Mouse (Mus musculus) megakaryocyte, embryonic 14.5 days (primary cell): ENCODE data around the gene Nf1. TPM values are rescaled to one million over a fixed set of nuclear protein-coding genes. Genes with fewer than 3 reads are reported as not detected.
A peak's percentile ranks its signal among the peaks of the same experiment; 100 is the strongest.

ENCODE experiments used
- H3K27me3 ChIP-seq: replicated peaks from 2 replicates; pipeline ENCODE3; 2012; ENCODE audit warnings: inconsistent platforms
- H3K36me3 ChIP-seq: replicated peaks from 2 replicates; pipeline ENCODE3; 2012; ENCODE audit warnings: low read length, inconsistent platforms, mixed read lengths
- H3K4me1 ChIP-seq: 2 replicates; pipeline ENCODE4 v1.6.1; 2012; ENCODE audit warnings: inconsistent platforms
- H3K4me3 ChIP-seq: replicated peaks from 2 replicates; pipeline ENCODE3; 2012; ENCODE audit warnings: moderate library complexity, mild to moderate bottlenecking, inconsistent platforms
- H3K9me3 ChIP-seq: 2 replicates; pipeline ENCODE4 v1.6.1; 2012; ENCODE audit warnings: inconsistent platforms
- FLI1 ChIP-seq: IDR thresholded peaks from 2 replicates; pipeline ENCODE4 v1.6.1; 2012; ENCODE audit warnings: low read length, inconsistent platforms, mixed read lengths
- GATA1 ChIP-seq: IDR thresholded peaks from 3 replicates; pipeline ENCODE4 v1.6.1; 2012; ENCODE audit warnings: mixed read lengths, low read length, inconsistent platforms, borderline replicate concordance
- polyA plus RNA-seq: library from polyadenylated mRNA; stranded (reverse); fragments of >175 nt; gene quantifications from 2 replicates; pipeline ENCODE4 v1.2.3, GENCODE M21; 2012; ENCODE audit warnings: low replicate concordance; ENCODE audit not compliant: insufficient read depth

Gene Nf1
- polyA plus RNA-seq, 1 experiment: 4.5 TPM

- H3K27me3 ChIP-seq: peaks cover 35% of the 10 kb centered on the region
- TF ChIP-seq FLI1: no peak
- no peak for TF ChIP-seq GATA1
- no peaks in the 10 kb centered on the region for H3K36me3 ChIP-seq
- H3K4me3 ChIP-seq: no peak overlapping the region
- H3K9me3 ChIP-seq: no peaks in the 10 kb centered on the region
- peaks cover 27% of the 10 kb centered on the region for H3K4me1 ChIP-seq
Measured at GRCm38 (mm10) chr11:79328060-79328459, 11.4 kb upstream of the Nf1 start.

- H3K36me3 ChIP-seq: no peaks in the 10 kb centered on the region
- no peak for TF ChIP-seq FLI1
- TF ChIP-seq GATA1: no peak
- no peaks in the 10 kb centered on the region for H3K9me3 ChIP-seq
- peaks cover 39% of the 10 kb centered on the region for H3K27me3 ChIP-seq
- H3K4me1 ChIP-seq: peaks cover 27% of the 10 kb centered on the region
- H3K4me3 ChIP-seq: no peak overlapping the region
Measured at GRCm38 (mm10) chr11:79329585-79329984, 9.9 kb upstream of the Nf1 start.

- Histone ChIP-seq H3K27me3 (peaks cover 42% of the 10 kb centered on the region), H3K4me3 (no peak overlapping the region), H3K36me3 (no peaks in the 10 kb centered on the region), H3K4me1 (peaks cover 34% of the 10 kb centered on the region), H3K9me3 (peaks cover 7% of the 10 kb centered on the region)
- TF ChIP-seq FLI1: no peak
- TF ChIP-seq GATA1: no peak
Measured at GRCm38 (mm10) chr11:79335077-79335476, 4.4 kb upstream of the Nf1 start.

DNA sequence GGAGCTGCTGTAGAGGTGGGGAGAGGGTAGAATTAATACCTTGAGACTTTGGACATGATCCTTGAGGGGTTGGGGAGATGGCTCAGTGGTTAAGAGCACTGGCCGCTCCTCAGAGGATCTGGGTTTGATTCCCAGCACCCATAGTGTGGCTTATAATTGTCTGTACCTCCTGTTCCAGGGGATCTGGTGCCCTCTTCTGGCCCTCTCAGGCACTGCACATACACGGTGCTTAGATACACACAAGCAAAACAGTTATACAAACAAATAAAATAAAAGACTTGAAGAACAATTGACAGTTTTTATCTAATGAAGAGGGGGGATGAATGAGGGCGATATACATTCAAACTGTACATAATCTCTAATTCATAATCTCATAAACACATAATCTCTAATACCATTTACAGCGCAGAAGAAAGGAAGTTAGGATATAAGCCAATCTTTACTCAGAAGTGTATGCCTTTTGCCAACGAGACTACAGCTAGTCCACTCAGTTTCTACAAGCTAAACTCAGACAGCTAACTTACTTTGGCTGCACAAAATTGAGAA, 2.7 kb upstream of the Nf1 start:
- Histone ChIP-seq H3K4me3 (no peak overlapping the region), H3K36me3 (no peaks in the 10 kb centered on the region), H3K27me3 (peaks cover 28% of the 10 kb centered on the region), H3K9me3 (peaks cover 7% of the 10 kb centered on the region), H3K4me1 (peaks cover 42% of the 10 kb centered on the region)
- no peak for TF ChIP-seq GATA1
- no peak for TF ChIP-seq FLI1

GRCm38 (mm10) chr11:79338621-79339020, 872 bp upstream of the Nf1 start:
- Histone ChIP-seq H3K4me3 (peak overlapping the region; percentile 95), H3K4me1 (peaks cover 36% of the 10 kb centered on the region), H3K36me3 (no peaks in the 10 kb centered on the region), H3K9me3 (peaks cover 7% of the 10 kb centered on the region), H3K27me3 (peaks cover 11% of the 10 kb centered on the region)
- TF ChIP-seq FLI1 (no peak), GATA1 (no peak)

- H3K4me3 ChIP-seq: peak overlapping the region; percentile 95
- peaks cover 7% of the 10 kb centered on the region for H3K9me3 ChIP-seq
- H3K4me1 ChIP-seq: peaks cover 38% of the 10 kb centered on the region
- peaks cover 5% of the 10 kb centered on the region for H3K27me3 ChIP-seq
- no peaks in the 10 kb centered on the region for H3K36me3 ChIP-seq
- TF ChIP-seq GATA1: no peak
- TF ChIP-seq FLI1: no peak
Measured at GRCm38 (mm10) chr11:79339808-79340781, 602 bp downstream of the Nf1 start.

DNA sequence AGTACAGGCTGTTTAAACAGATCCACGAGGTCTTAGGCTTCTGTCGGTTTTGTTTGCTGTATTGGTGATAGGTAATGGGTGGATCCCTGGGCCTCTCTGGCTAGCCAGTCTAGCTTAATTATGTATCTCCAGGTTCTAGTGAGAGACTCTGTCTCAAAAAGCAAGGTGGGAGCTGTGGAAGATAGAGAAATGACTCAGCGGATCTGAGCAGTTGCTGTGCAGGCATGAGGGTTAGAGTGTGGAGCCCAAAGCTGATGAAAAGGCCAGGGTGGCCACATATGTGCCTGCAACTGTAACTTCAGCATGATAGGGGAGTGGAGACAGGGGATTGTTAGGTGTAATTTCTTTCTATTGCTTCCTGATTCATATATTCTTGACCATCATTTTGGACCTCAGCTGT, 17.5 kb downstream of the Nf1 start:
- Histone ChIP-seq H3K36me3 (no peaks in the 10 kb centered on the region), H3K9me3 (no peaks in the 10 kb centered on the region), H3K27me3 (no peaks in the 10 kb centered on the region), H3K4me3 (no peak overlapping the region), H3K4me1 (peaks cover 15% of the 10 kb centered on the region)
- TF ChIP-seq FLI1: no peak
- TF ChIP-seq GATA1: no peak

DNA sequence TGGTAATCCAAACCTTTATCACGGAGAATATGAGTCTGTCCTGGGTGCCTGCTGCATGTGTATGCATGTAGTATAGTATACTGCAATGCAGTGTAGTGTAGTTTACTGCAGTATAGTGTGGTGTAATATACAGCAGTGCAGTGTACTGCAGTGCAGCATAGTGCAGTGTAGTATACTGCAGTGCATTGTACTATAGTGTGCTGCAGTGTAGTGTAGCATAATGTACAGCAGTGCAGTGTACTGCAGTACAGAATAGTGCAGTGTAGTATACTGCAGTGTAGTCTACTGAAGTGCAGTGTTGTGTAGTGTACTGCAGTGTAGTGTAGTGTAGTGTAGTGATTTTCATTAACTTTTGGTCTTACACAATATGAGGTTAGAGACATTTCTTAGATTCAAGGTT, 17.9 kb downstream of the Nf1 start:
- H3K27me3 ChIP-seq: no peaks in the 10 kb centered on the region
- H3K9me3 ChIP-seq: no peaks in the 10 kb centered on the region
- H3K4me1 ChIP-seq: peaks cover 15% of the 10 kb centered on the region
- H3K36me3 ChIP-seq: no peaks in the 10 kb centered on the region
- peak overlapping the region; percentile 42 for H3K4me3 ChIP-seq
- TF ChIP-seq FLI1: no peak
- TF ChIP-seq GATA1: no peak

DNA sequence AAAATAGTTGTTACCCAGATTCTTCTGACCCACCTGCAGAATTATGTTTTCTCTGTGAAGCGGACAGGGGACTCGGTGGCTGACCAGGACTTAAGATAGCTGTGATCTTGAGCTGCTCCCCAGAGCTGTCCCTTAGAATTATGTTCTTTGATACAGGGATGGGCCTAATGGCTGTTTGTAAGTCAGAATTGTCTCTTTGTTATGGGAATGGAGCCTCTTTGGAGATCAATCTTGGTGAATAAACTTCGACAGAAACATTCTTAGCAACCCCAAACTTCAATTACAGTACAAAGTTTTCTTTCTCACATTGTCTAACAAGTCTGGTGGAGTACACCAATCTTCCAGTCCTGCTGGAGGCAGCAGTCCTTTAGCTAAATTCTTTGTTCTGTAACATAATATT, 25.5 kb downstream of the Nf1 start:
- H3K36me3 ChIP-seq: peaks cover 3% of the 10 kb centered on the region
- no peak overlapping the region for H3K4me3 ChIP-seq
- TF ChIP-seq GATA1 (no peak), FLI1 (no peak)
- peaks cover 20% of the 10 kb centered on the region for H3K4me1 ChIP-seq
- peaks cover 7% of the 10 kb centered on the region for H3K9me3 ChIP-seq
- H3K27me3 ChIP-seq: no peaks in the 10 kb centered on the region

DNA sequence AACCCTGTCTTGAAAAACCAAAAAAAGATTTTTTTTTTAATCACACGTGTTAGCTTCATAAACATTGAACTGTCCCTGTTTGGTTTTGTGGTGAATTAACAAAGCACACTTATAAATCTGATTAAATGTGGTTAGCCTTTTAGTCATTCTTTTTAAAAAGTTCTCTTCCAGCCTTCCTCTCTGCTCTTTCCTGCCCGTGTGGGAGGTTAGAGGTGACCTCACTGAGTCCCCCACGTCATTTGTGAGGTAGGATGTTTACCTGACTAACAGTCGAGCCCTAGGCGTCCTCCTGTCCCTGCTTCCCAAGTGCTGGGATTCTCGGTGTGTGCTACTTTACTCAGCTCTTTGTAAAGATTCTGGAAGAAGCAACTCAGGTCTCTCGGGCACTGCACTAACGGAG, 26.8 kb downstream of the Nf1 start:
- Histone ChIP-seq H3K9me3 (peaks cover 7% of the 10 kb centered on the region), H3K27me3 (no peaks in the 10 kb centered on the region), H3K36me3 (peaks cover 3% of the 10 kb centered on the region), H3K4me3 (no peak overlapping the region), H3K4me1 (peaks cover 20% of the 10 kb centered on the region)
- TF ChIP-seq GATA1: no peak
- TF ChIP-seq FLI1: no peak

- no peaks in the 10 kb centered on the region for H3K9me3 ChIP-seq
- peaks cover 9% of the 10 kb centered on the region for H3K4me1 ChIP-seq
- H3K4me3 ChIP-seq: no peak overlapping the region
- no peaks in the 10 kb centered on the region for H3K36me3 ChIP-seq
- no peaks in the 10 kb centered on the region for H3K27me3 ChIP-seq
- TF ChIP-seq GATA1: no peak
- no peak for TF ChIP-seq FLI1
Measured at GRCm38 (mm10) chr11:79373031-79373430, 33.5 kb downstream of the Nf1 start.
